Mouse (Mus musculus) kidney, embryonic 16.5 days (tissue): ENCODE measurements at regions not wholly inside any gene's neighbourhood (a gene's known extent, or its start where the extent isn't known, plus 50 kb on each side); places are given as distances from the start of the nearest gene placed in this dataset.
A peak's percentile ranks its signal among the peaks of the same experiment; 100 is the strongest.

Source experiments
- ATAC-seq: fragments of 200-750 bp; cut with Nextera tagmentation; 2 replicates; pipeline ENCODE4 v1.8.0; 2017; ENCODE audit warnings: moderate TSS enrichment; ENCODE audit not compliant: low FRiP score, low TSS enrichment
- H3K27ac ChIP-seq: fragments of 300-500 bp; sonication (generic); 2 replicates; pipeline ENCODE4 v1.5.1; 2014; ENCODE audit warnings: low read length
- H3K27me3 ChIP-seq: fragments of 300-500 bp; sonication (generic); 2 replicates; pipeline ENCODE4 v1.6.1; 2014; ENCODE audit warnings: low read length, control low read depth, mixed read lengths; ENCODE audit not compliant: insufficient read depth
- H3K36me3 ChIP-seq: fragments of 300-500 bp; sonication (generic); 2 replicates; pipeline ENCODE4 v1.6.1; 2014; ENCODE audit warnings: low read length, control low read depth, mixed read lengths; ENCODE audit not compliant: insufficient read depth
- H3K4me1 ChIP-seq: fragments of 300-500 bp; sonication (generic); 2 replicates; pipeline ENCODE4 v1.6.1; 2014; ENCODE audit warnings: low read length, control low read depth, mixed read lengths; ENCODE audit not compliant: insufficient read depth
- H3K4me2 ChIP-seq: fragments of 300-500 bp; sonication (generic); replicated peaks from 2 replicates; pipeline ENCODE4 v1.6.1; 2014; ENCODE audit warnings: low read depth, low read length
- H3K4me3 ChIP-seq: fragments of 300-500 bp; sonication (generic); 2 replicates; pipeline ENCODE4 v1.5.1; 2014; ENCODE audit warnings: mild to moderate bottlenecking, low read length
- H3K9ac ChIP-seq: fragments of 300-500 bp; sonication (generic); replicated peaks from 2 replicates; pipeline ENCODE4 v1.6.1; 2014; ENCODE audit warnings: low read length
- H3K9me3 ChIP-seq: fragments of 300-500 bp; sonication (generic); 2 replicates; pipeline ENCODE4 v1.6.1; 2016; ENCODE audit warnings: low read length, control low read depth
- WGBS: fragments of 180-500 bp; shearing (Covaris S2); extraction: QIAGEN DNeasy Blood & Tissue Kit; methylation state at CpG from one replicate; pipeline ENCODE4 v1.1.7; 2014; 5-methylcytosine and 5-hydroxymethylcytosine counted together

DNA sequence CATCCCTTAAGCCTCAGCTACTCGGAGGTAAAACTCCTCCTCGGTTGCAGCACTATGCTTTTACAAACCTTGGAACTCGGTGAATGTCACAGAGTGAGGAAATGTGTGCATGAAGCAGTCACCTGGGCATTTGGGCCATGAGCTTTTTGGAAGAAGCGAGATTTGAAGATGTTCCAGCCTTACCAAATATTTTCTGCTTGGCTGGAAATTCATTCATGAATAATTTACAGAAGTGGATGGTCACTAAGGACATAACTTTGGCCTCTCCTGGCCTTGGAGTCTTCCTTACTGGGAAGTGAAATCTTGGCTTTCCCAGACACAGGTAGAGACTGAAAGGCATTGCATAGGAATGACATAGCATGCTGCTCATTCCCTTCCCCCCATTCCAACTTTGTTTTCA, 487.6 kb upstream of the Gm765 start:
- 70% methylated on average over 4 of the region's 4 CpGs for WGBS

DNA sequence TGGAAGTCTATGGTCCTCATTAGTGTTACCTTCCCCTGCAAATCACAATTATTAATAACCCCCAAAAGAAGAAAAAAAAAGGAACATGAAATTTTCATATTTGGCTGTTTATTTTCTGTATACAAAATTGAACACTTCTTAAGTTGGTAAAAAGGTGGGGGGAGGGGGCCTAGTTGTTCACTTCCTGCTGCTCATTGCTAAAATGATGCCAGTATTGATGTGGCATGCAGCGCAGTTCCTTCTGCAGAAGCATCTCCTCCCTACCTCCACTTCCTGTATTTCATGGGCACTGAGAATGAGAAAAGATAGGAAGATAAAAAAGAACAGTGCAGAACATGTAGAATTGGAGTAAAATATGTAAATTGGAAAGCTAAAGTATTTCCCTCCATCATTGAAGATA, 465.5 kb upstream of the Gm765 start:
- H3K4me1 ChIP-seq: no peaks in the 10 kb centered on the region

More for the DNA sequence above, 487.6 kb upstream of the Gm765 start:
- no peaks in the 10 kb centered on the region for H3K36me3 ChIP-seq
- no peak for ATAC-seq
- H3K4me3 ChIP-seq: no peak overlapping the region
- H3K4me2 ChIP-seq: no peak overlapping the region
- H3K27ac ChIP-seq: no peak overlapping the region
- H3K9ac ChIP-seq: no peak overlapping the region
- H3K4me1 ChIP-seq: no peaks in the 10 kb centered on the region
- H3K9me3 ChIP-seq: no peaks in the 10 kb centered on the region
- no peaks in the 10 kb centered on the region for H3K27me3 ChIP-seq

DNA sequence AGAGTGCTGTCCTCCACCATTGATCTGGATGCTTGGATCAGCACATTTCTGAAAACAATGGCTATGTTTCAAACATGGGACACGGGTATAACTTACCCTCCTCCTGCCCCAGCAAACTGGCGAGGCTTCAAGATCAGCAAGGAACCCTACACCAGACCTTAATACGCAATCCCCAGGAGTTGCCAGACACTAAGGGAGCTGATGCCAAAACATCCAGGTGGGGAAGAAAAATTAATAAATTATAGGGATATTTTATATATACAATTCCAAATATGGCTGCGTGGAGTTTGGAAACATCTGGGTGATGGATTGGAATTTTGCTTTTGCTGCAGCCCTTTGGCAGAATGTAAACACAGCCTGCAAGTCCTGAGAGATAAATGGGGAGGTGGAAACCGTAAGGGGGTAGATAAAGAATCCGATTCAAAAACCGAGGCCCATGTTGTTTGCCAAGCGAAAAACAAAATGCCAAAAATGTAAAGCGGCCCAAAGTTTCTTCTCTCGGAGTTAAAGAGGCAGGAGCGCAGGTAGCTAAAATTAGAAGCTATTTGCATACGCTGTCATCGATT, 460.9 kb upstream of the Gm765 start:
- no peak overlapping the region for H3K4me3 ChIP-seq
- no peaks in the 10 kb centered on the region; the same call in 1 of the 2 replicates for H3K9me3 ChIP-seq
- no peaks in the 10 kb centered on the region for H3K36me3 ChIP-seq
- H3K9ac ChIP-seq: no peak overlapping the region
- ATAC-seq: no peak
- no peak overlapping the region for H3K27ac ChIP-seq
- 75% methylated on average over 13 of the region's 13 CpGs for WGBS
- H3K4me2 ChIP-seq: no peak overlapping the region
- H3K27me3 ChIP-seq: no peaks in the 10 kb centered on the region
- peaks cover 10% of the 10 kb centered on the region for H3K4me1 ChIP-seq

More for the DNA sequence above, 465.5 kb upstream of the Gm765 start:
- Histone ChIP-seq H3K9me3 (no peaks in the 10 kb centered on the region), H3K27me3 (no peaks in the 10 kb centered on the region), H3K9ac (no peak overlapping the region), H3K4me3 (no peak overlapping the region), H3K4me2 (no peak overlapping the region), H3K27ac (no peak overlapping the region), H3K36me3 (no peaks in the 10 kb centered on the region)
- WGBS: 97% methylated on average over 1 of the region's 1 CpGs
- ATAC-seq: no peak

DNA sequence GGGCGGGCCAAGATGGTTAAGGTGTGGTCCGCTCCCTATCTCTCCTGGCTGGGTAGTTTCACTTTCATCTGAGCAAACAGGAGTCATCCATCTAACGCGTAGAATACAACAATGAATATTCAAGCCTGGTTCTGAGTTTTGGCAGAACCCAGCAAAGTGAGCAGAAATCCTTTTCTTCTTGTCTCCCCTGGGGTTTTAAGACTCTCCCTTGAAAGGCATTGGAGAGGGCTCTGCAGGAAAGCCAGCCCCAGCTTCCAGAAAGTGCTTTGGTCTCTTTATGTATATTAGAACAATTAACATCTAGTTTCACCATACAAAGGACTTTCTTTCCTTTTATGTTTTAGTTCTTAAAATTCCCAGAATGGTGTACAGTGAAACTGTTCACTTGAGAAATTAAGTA, 458.5 kb upstream of the Gm765 start:
- H3K9me3 ChIP-seq: no peaks in the 10 kb centered on the region; the same call in 1 of the 2 replicates
- no peak for ATAC-seq
- peaks cover 18% of the 10 kb centered on the region for H3K4me1 ChIP-seq
- no peak overlapping the region for H3K27ac ChIP-seq
- 84% methylated on average over 4 of the region's 4 CpGs for WGBS
- H3K9ac ChIP-seq: no peak overlapping the region
- H3K4me2 ChIP-seq: no peak overlapping the region
- no peaks in the 10 kb centered on the region for H3K27me3 ChIP-seq
- no peaks in the 10 kb centered on the region for H3K36me3 ChIP-seq
- no peak overlapping the region for H3K4me3 ChIP-seq

DNA sequence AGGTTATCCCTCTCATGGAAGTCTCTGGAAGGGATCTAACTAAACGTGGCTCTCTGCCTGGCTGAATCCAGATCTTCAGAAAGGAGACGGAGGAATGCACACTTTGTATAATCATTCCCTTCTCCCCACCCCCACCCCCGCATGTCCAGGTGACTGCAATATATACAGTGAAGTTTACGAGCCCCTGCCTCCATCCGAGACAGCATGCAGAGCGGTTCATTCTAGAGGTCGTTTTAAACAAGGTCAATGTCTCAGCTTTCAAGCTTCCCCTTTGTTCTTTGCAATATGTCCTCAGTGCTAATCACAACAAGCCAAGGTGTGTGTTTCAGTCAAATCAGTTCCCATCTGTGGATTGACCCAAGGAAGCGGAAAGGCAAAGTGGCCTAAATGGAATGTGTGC, 457.5 kb upstream of the Gm765 start:
- H3K27ac ChIP-seq: no peak overlapping the region
- no peaks in the 10 kb centered on the region for H3K27me3 ChIP-seq
- no peak overlapping the region for H3K4me3 ChIP-seq
- no peak overlapping the region for H3K9ac ChIP-seq
- H3K9me3 ChIP-seq: no peaks in the 10 kb centered on the region; the same call in 1 of the 2 replicates
- WGBS: 32% methylated on average over 8 of the region's 8 CpGs
- ATAC-seq: peak; percentile 65
- H3K36me3 ChIP-seq: no peaks in the 10 kb centered on the region
- H3K4me2 ChIP-seq: no peak overlapping the region
- H3K4me1 ChIP-seq: peaks cover 18% of the 10 kb centered on the region

DNA sequence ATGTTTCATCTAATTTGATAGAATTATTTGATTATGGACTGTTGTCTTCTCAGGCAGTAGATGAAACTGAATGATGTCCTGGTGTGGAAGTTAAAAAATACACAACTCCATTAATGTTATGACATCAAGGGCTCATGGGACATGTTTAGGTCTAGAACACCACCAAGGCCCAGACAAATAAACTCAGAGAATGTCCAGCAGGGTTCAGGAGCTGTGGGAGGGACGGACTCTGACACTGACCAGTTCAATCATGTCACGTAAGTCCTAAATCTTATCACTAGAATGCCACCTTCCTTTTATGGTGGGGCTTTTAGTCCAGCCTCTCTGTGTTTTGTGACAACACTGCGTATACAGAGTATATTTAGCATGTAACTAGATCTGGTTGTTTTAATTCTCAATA, 455.2 kb upstream of the Gm765 start:
- Histone ChIP-seq H3K4me3 (no peak overlapping the region), H3K36me3 (no peaks in the 10 kb centered on the region), H3K27ac (no peak overlapping the region), H3K4me1 (peaks cover 18% of the 10 kb centered on the region), H3K9me3 (no peaks in the 10 kb centered on the region; the same call in 1 of the 2 replicates), H3K4me2 (no peak overlapping the region), H3K9ac (no peak overlapping the region), H3K27me3 (no peaks in the 10 kb centered on the region)
- WGBS: 43% methylated on average over 3 of the region's 3 CpGs
- ATAC-seq: 0 out of 2 replicates have a peak, but pooled peaks have one; percentile 15

DNA sequence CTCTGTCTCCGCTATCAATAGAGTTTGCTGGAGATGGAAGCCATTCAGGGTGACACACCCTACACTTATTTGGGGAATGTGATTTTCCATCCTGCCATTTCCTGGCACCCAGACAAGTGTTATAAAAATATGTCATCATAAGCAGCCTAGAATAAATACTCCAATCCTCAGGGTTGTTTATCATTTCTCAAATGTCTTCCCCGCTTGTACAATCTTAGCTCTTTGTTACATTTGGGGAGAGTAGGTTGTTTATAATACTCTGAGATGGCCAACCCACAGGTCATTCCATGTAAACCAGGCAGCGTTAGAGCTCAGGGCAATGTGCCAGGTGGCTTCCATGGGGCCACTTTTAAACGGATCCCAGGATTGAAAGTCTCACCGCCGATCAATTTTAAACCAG, 454.8 kb upstream of the Gm765 start:
- Histone ChIP-seq H3K4me3 (no peak overlapping the region), H3K9ac (no peak overlapping the region), H3K4me2 (no peak overlapping the region), H3K4me1 (peaks cover 18% of the 10 kb centered on the region), H3K27ac (no peak overlapping the region), H3K27me3 (no peaks in the 10 kb centered on the region), H3K9me3 (no peaks in the 10 kb centered on the region; the same call in 1 of the 2 replicates), H3K36me3 (no peaks in the 10 kb centered on the region)
- ATAC-seq: no peak
- WGBS: 53% methylated on average over 6 of the region's 6 CpGs

DNA sequence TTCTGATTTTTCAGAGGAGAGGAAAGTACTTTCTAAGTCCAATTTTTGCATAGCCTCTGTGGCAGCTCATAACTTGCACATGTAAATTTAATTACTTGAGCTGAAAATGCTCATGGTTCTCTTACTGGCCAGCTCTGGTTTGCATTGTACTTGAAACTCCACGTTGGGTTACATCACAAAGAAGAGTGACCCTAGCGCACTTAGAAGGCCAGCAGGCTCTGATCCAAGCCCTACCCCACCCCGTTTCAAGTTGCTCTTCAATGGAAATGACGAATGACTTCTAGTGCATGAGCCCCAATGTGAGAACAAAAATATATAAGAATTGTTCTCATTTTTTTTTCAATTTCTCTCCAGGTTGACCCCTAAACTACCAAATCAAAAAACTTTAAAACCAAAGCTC, 454.1 kb upstream of the Gm765 start:
- H3K27me3 ChIP-seq: no peaks in the 10 kb centered on the region
- no peaks in the 10 kb centered on the region for H3K36me3 ChIP-seq
- H3K4me2 ChIP-seq: no peak overlapping the region
- no peaks in the 10 kb centered on the region; the same call in 1 of the 2 replicates for H3K9me3 ChIP-seq
- H3K9ac ChIP-seq: no peak overlapping the region
- H3K4me1 ChIP-seq: peaks cover 18% of the 10 kb centered on the region
- WGBS: 40% methylated on average over 4 of the region's 4 CpGs
- no peak overlapping the region for H3K4me3 ChIP-seq
- ATAC-seq: no peak
- no peak overlapping the region for H3K27ac ChIP-seq

DNA sequence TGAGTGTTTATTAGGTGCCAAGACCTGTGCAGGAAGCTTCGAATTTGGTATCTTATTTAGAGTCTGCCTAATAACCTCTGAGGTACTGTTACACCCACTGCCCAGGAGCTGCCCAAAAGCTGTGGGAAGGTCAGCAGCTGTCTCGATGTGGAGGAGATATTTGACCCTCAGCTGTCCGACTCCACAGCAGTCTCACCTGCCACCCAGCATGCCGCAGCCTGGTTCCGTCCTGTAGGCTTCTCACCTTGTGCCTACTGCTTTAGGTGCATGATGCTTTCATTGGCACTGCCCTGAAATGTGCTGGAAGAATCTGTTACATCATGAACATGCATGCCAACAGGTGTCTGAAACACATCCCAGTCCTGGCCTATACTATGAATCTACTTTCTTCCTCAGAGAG, 444.9 kb upstream of the Gm765 start:
- 46% methylated on average over 5 of the region's 5 CpGs for WGBS
- no peak for ATAC-seq
- Histone ChIP-seq H3K27me3 (no peaks in the 10 kb centered on the region), H3K9ac (no peak overlapping the region), H3K4me1 (0 out of 2 replicates have a peak, but pooled peaks cover 6% of the 10 kb centered on the region), H3K36me3 (no peaks in the 10 kb centered on the region), H3K4me2 (no peak overlapping the region), H3K27ac (no peak overlapping the region), H3K9me3 (no peaks in the 10 kb centered on the region), H3K4me3 (no peak overlapping the region)

DNA sequence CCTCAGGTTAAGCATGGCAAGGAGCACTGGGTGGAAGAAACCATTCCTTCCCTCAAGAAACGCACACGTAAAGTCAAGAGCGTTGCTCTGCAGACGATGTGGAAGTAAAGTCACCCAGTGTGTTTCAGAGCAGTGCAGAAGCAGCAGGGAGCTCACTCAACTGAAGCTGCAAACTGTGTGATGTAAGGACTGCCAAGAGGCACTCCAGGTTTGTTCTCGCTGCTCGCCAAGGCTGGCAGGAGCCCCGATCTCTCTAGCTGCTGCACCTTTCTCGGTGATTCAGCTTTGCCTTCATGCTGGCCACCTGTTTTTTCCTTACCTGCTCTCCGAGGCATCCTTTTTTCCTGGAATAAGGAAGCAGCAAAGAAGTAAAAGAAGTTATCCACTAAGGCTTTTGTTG, 439.5 kb upstream of the Gm765 start:
- H3K9ac ChIP-seq: no peak overlapping the region
- H3K9me3 ChIP-seq: no peaks in the 10 kb centered on the region
- 88% methylated on average over 9 of the region's 9 CpGs for WGBS
- H3K36me3 ChIP-seq: no peaks in the 10 kb centered on the region
- no peak overlapping the region for H3K4me3 ChIP-seq
- H3K4me2 ChIP-seq: no peak overlapping the region
- no peak overlapping the region for H3K27ac ChIP-seq
- no peaks in the 10 kb centered on the region for H3K27me3 ChIP-seq
- ATAC-seq: no peak
- 0 out of 2 replicates have a peak, but pooled peaks cover 6% of the 10 kb centered on the region for H3K4me1 ChIP-seq
